Mouse (Mus musculus): ENCODE data around the gene Rbm42. TPM values are rescaled to one million over a fixed set of nuclear protein-coding genes. Genes with fewer than 3 reads are reported as not detected.

Rbm42 gene
- 46.1 and 54.3 TPM in 2 replicates for polyA plus RNA-seq (2012; rRNA removed)

DNA sequence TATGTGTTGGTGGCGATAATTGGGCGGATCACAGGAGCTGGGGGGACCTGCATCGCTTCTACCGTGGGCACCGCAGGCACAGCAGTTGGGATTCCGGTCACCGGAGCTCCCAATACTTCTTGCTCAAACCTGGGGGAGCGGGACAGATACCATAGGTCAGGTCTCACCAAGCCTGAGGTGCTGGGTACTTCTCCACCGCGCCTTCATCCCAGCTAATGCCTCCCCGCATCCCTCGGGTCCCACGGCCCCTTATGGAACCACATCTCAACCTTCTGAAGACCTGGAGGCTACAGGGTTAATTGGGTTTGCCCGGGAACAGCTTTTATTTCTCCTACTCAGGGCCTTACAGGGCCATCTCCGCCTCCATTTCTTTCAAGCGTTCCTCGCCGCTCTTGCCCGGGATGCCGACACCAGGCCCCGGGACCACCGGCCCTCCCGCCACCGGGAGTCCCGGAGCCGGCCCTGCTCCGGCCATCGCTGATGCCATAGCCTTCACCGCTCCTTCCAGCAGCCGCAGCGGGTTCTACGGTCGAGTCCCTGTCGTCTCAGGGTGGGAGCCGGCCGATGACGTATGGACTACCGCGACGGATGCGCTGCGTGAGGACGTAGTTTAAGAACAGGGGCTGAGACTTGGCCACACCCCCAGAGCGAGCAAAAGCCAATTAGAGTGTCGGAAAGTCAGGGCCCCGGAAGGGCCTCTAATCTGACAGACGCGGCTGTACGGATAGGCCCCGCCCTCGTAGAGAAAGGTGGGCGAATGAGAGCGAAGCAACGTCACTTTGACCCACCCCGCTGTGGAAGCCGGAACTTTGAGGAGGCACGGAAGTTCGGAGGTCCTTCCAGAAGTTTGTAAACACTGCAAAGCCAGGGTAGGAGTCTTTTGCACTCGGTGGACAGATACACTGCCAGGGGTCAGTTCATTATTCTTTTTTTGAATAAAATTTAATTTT, at the start of gene Rbm42:
TSS of gene Rbm42 (minus strand) at position 727 of the 950 bp plus-strand sequence.
- DNase-seq (ENCODE audit: low read depth), result peak; percentile 90

DNA sequence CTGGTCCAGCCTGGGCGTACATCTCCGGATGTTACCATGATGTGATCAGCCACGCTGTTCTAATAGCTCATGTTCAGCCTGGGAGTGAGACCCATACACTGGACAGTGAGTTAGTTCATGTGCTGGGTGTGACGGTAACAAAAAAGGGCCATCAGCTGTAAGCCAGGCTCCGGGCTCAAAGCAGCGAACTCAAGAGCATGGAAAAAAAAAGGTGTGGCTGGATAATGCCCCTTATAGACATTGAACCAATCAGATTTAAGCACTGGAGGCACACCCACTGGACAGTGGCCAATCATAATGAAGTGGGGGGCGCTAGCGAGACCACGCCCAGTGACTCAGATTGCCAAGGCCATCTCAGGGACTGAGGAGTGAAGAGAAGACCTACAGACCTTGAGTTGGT, 48.5 kb upstream of the Rbm42 start, which contains the start of gene 2200002J24Rik:
TSS of gene 2200002J24Rik (plus strand) at position 338 of the 400 bp plus-strand sequence.
- no peak for DNase-seq (ENCODE audit: low read depth)

DNA sequence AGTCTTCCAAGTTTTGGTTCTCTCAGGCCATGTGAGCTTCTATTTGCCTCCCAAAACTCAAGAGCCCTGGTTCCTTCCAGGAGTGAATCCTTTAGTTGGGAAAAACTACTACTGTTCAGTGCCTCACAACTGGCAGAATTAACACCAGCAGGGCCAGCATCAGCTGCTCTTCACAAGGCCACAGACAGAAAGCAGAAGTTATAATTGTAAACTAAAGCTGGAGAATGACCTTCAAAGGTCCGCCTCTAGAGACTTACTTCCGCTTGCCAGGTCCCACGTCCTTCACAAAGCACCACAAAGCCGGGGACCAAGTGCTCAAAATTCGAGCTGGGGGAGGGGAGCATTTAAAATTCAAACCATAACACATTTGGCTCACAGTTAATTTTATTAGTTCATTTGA, 48.0 kb upstream of the Rbm42 start:
- no peak for DNase-seq (ENCODE audit: low read depth)

DNA sequence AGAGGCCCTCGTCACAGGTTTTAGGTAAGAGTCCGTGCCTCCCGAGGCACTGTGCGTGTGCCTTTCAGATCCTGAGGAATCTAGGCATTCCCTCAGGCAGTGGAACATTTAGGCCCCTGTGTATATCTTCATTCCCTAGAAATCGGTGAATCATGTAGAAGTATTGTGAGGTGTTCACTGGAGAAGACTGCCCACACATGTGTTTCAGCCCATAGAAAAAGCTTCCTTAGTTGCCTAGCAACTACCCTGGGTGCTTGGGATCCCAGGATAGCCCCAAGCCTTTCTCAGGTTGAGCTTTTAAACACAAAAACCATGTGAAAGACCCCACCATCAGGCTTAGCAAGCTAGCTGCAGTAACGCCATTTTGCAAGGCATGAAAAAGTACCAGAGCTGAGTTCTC, 38.2 kb upstream of the Rbm42 start:
- DNase-seq (ENCODE audit: low read depth), result no peak

DNA sequence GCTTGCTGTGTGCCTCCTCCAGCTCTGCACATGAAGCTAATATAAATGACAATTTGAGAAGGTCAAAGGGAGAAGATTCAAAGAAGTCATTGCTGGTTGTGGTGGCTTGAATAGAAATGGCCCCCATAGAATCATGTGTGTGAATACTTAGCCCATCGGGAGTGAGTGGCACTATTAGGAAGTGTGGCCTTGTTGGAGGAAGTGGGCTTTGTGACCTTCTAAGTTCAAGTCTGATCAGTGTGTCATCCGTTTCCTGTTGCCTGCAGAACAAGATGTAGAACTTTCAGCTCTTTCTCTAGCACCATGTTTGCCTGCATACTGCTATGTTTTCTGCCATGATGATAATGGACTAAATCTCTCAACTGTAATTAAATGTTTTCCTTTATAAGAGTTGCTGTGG, 33.3 kb upstream of the Rbm42 start:
- DNase-seq (ENCODE audit: low read depth), result no peak

DNA sequence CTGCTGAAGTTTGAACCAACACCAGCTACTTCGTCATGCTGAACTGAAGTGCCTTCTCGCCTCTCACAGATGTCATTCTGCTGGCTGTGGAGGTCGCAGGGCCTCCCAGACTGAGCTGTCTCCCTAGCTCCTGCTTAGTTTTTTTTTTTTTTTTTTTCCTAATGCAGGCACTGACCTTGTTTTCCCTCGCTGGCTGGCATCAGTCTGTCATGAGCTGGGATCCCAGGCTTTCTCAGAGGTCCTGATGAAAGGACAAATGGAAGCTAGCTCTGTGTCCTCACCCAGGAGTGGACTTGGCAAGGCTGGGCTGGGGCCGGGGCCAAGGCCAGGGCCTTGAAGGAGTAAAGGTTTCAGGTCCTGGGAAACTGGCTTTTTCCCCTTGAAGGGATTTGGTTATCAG, 31.8 kb upstream of the Rbm42 start:
- no peak for DNase-seq (ENCODE audit: low read depth)

DNA sequence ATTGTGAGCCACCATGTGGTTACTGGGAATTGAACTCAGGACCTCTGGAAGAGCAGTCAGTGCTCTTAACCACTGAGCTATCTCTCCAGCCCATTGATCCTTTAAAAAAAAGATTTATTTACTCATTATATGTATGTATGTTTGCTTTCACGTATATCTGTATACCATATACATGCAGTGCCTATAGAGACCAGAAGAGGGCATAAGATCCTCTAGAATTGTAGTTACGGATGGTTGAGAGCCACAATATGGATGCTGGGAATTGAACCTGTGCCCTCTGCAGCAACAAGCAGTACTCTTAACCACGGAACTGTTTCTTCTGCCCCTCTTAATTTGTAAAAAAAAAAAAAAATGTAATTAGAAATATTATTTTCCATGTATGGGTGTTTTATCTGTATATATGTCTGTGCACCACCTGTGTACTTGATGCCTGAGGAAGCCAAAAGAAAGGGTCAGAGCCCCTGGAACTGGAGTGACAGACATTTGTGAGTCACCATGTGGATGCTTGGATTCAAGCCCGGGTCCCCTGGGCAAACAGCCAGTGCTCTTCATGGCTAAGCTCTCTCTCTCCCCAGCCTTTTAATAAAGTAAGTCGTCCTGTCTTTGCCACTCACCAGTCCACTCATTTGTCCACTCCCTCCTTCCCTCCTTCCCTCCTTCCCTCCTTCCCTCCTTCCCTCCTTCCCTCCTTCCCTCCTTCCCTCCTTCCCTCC, 28.3 kb upstream of the Rbm42 start:
- no peak for DNase-seq (ENCODE audit: low read depth)

DNA sequence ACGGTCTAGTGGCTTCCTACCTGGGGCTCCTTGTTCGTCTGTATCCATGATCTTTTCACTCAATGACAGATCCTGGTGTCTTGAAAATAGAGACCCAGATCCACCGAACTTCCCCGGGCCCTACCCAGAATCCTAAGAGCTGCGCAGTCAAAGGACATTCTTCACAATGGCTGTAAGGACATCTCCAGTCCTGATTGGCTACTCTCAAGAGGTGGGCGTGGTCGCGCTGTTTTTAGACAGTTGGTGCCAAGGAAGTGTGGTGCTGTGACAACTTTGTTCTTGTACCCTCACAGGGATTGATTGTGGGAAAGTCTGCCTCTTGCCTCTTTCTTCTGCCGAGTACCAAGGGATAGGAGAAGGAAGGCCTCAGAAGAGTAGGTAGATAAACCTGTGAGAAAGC, 21.4 kb upstream of the Rbm42 start, which contains the start of gene Pmis2:
TSS of gene Pmis2 (minus strand) at position 126 of the 400 bp plus-strand sequence.
- no peak for DNase-seq (ENCODE audit: low read depth)

DNA sequence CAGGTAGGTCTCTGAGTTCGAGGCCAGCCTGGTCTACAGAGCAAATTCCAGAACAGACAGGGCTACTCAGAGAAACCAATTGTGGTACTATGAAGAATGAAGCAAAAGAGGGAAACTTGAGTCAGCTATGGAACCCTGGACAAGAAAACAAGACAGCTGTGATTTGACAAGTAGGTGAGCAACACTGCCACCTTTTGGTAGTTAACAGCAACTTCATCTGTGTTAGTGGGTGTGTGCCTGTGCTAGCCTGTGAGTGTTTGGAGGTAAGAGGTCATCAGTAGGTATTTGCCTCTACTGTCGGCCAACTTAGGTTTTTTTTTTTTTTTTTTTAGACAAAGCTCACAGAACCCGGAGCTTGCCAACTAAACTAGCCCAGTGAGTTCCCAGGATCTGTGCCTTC, 19.1 kb upstream of the Rbm42 start:
- DNase-seq (ENCODE audit: low read depth), result no peak

DNA sequence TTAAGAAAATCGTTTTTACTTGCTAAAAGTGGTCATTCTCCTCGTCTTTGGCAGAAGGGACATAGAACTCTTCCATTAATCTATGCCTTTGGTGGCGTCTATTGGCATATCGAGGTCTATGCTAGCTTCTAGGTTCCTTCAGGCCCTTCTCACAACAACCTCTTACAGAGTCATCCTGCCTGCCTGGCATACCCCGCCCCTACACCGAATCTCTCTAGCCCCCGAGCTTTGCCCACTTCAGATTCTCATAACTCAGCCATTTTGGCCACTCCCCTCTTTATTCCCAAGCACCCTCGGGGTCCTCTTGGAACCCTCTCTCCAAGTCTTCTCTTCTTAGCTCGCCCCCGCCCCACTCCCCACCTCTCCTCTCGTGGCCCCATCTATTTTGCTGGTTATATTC, 15.2 kb upstream of the Rbm42 start:
- no peak for DNase-seq (ENCODE audit: low read depth)

DNA sequence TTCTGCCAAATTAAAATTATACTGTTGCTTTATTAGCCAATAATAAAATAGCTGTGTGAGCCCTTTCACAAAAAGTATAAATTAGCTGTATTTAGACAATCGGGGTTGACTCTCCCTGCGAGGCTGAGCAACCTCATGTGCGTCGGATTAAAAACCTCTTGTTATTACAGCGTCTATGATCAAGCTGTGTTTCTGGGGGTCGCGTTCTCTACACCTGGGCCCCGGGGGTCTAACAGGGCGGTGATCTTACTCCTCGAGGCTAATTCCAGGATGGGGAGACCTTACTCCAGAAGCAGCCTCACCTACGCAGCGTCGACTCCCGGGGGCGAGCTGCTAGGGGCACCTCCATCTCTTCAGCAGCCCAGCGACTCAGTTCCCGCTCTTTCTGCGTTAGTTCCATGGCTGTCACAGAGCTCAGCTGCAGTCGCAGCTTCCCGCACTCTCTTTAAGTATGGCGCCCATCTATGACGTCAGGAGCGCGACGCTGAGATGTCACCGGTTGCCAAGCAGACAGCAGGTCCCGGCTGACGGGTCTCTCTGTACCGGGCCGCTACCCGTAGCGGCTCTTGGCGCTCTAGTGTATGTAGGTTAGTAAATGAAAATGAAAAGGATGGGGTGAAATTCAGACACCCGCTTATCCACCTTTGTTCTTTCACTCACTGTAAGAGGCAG, 14.5 kb upstream of the Rbm42 start, which contains the start of gene Haus5:
TSS of gene Haus5 (minus strand) at position 466 of the 672 bp plus-strand sequence.
- no peak for DNase-seq (ENCODE audit: low read depth)

DNA sequence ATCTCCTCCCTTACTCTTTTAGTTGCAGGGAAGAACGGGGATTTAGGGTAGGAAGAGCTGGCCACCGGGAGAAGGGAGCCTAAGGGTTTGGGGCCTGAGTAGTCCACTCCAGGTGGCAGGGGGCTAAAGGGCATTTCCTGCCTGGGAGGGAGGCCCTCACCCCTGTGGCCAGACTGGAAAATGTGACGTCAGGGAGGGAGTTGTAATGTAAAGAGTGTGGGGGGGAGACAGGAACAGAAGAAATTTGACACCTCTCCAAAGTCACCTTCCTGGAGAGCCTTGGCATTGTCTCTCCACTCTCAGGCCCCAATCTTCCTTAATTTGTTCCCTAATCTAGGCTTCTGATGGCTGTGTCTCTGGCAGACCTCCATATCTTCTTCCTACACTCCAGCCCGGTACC, 11.0 kb downstream of the Rbm42 start:
- DNase-seq (ENCODE audit: low read depth), result no peak

DNA sequence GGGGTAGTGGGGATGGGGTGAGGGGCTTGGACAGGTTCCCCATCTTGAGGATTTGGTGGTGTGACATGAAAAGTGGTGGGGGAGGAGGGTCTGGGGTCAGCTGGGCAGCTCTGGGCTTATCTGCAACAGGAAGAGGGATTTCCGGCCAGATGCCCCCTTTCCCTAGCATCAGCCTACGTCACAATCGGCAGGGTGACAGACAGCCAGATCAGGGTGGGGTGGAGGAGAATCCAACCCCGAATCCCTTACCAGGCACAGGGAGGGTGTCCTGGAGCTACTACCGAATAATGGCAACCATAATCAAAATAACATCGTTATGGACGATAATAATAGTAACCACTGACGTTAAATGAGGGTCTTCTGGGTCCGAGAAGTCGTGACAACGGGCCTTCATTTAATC, 13.7 kb downstream of the Rbm42 start:
- DNase-seq (ENCODE audit: low read depth), result no peak

DNA sequence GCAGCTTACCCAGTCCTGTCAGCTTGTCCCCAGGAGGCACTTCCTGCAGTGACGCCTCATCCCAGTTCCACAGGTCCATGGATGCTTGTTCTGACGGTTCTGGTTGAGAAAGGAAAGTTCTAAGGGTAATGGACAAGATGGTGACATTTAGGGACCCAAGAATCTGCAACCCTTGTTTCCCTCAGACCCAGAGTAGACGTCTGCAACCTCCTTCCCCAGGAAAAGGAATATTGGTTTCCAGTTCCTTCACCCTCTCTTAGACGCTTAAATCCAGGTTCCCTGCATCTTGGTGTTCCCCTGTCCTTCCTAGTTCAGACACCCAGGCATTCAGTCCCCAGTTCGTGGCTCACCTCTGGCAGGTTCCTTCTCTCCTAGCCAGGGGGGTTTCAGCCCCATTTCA, 14.4 kb downstream of the Rbm42 start, which contains the start of gene Etv2:
TSS of gene Etv2 (minus strand) at position 101 of the 400 bp plus-strand sequence.
- DNase-seq (ENCODE audit: low read depth), result no peak

DNA sequence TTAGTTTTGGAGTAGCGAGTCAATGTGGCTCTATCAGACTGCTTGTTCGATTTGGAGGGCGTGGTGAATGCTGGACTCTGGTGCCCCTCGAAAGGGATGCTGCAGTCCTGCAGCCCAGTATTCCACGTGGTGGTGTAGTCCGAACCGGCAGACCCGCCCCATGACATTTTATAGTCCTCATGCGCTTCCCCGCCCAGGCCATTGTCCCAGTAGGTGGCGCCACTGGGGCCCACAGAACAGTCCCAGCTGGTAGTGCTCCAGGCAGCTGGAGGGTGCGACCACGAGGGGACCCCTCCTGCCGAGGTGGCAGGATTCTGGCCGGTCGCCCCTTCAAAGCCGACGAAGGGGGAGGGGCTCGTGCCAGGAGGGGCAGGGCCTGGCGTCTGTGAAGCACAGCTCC, 15.5 kb downstream of the Rbm42 start:
- no peak for DNase-seq (ENCODE audit: low read depth)

DNA sequence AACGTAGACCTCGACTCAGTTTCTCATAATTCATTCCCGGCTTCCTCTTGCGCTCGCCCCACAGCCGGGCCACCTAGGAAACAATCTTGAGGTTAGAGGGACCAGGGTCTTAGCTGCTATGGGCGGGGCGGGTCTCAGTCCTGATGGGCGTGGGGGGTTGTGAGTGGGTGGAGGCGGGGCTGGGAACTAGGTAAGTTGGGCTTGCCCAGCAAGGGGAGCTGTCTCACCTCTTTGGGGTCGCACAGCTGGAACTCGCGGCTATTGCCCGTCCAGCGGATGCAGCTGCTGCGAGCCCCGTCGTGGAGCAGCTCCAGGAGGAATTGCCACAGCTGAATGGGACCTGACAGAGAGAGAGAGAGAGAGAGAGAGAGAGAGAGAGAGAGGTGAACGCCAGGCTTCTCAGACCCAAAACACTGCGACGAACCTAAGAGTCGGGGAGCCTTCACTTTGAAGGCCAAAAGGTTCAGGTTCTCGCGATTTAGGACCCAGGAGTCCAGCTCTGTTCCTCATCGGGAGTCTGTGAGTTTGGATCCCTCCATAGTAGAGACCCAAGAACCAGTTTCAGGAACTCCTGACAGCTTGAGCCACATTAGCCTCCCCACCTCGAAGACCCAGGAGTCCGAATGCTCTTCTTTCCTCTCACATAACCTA, 16.2 kb downstream of the Rbm42 start:
- no peak for DNase-seq (ENCODE audit: low read depth)

DNA sequence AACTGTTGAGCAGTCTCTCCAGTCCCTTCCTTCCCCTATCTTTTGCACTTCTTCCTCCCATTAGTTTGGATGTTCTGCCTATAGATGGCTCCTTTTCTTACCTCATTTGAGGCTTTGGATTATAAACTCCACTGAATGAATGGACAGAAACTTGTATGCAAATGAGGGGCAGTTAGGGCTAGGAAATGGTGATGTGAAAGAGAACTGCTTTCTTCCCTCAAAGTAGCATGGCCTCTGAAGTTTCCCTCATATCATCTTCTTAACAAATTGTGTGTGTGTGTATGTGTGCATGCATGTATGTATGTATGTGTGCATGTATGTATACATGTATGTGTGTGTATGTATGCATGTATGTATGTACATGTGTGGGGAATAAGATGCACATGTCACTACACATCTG, 21.1 kb downstream of the Rbm42 start:
- no peak for DNase-seq (ENCODE audit: low read depth)

DNA sequence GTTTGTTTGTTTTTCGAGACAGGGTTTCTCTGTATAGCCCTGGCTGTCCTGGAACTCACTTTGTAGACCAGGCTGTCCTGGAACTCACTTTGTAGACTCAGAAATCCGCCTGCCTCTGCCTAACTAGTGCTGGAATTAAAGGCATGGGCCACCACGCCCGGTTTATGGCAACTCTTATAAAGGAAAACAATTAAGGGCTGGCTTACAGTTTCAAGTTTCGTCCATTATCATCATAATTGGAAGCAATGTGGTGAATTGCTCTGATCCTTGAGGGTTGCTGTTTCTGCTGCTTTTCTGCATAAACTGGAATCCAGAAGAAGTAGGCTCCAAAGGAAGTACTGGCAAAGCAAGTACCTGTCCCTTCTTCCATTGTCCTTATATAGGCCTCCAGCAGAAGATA, 23.5 kb downstream of the Rbm42 start:
- no peak for DNase-seq (ENCODE audit: low read depth)

DNA sequence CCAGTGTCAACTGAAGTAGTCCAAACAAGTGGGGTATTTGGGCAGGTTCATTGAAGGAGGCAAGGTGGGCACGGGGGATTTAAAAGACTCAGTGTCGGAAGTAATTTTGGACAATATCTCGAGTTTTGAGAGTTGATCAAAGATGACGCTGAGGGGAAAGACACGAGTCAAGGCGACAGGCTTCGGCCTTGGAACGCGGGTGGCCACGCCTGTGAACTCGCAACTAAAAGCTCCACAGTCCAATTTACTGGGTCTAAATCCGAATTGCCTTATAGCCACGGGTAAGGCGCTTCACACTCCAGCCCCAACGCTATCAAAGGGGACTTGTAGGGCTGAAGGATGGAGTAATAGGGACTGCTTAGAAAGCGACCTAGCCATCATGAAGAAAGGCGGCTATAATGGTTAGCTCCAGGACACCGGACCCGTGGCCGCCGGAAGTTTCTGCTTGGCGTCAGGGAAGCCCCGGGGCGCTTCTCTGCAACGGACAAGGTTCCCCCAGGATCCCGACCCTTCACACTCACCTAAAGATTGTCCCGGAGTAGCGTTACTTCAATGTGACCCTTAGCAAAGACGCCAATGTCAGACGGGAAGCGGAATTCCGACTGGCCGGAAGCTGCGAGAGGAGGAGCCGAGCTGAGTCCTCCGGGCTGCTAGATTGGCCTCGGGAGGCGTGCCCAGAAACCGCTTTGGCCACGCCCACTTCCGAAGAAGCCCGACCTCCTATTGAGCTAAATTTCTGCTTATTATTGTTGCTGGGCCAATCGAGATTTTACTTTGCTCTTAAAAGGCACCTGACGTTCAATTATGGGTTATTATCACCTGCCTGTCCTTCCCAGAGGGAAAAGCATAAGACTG, 24.4 kb downstream of the Rbm42 start, which contains the start of gene Cox6b1:
TSS of gene Cox6b1 (minus strand) at position 622 of the 855 bp plus-strand sequence.
- peak; percentile 50 for DNase-seq (ENCODE audit: low read depth)

DNA sequence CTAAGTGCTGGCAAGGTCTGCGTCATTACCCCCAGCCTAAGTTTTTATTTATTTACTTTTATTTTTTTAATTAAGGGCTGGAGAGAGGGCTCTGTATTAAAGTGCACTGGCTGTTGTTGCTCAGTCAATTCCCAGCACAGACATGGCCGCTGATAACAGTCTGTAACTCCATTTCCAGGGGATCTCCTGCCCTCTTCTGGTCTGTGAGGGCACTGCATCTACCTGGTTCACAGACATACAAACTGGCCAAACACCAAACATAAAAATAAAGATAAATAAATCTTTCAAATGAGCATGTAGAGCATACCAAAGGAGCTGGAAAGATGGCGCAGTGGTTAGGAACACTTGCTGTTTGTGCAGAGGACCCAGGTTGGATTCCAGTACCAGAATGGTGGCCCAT, 30.9 kb downstream of the Rbm42 start:
- no peak for DNase-seq (ENCODE audit: low read depth)
